Comparison of ENCODE assay signal across 18 mouse cellular contexts in genomic region chr14:61893786-61894185, GRCm38 (mm10).
A peak's percentile ranks its signal among the peaks of the same experiment; 100 is the strongest.
DNase-seq lines count a peak whose midpoint lies in the region; ATAC-seq and TF ChIP-seq lines count a peak whose summit lies in the region.
"Had no signal": no experiment of that assay in that cellular context is flagged by ENCODE, and none has a peak within 500 bp of the region (broad histone marks: within the 10 kb centered on the region; RNA-seq: fewer than 3 reads in every experiment).

No protein-coding gene starts in this region.

- no peak for TF ChIP-seq POLR2A in myocyte (IDR thresholded peaks at IDR 0.05; ENCODE audit: insufficient read length, low read depth)

- H3K9ac ChIP-seq in lung, embryonic 16.5 days (ENCODE audit: low read length) = no peak overlapping the region
- H3K9ac ChIP-seq: embryonic facial prominence, embryonic 12.5 days; forebrain, embryonic 13.5 days; forebrain, embryonic 15.5 days had no signal

- no peak overlapping the region for H3K4me2 ChIP-seq in lung, embryonic 16.5 days (ENCODE audit: low read depth, low read length)
- peak overlapping the region; percentile 24 for H3K4me2 ChIP-seq in myocyte (ENCODE audit: low read depth)
- H3K4me2 ChIP-seq: embryonic facial prominence, embryonic 12.5 days; forebrain, embryonic 13.5 days; forebrain, embryonic 15.5 days had no signal

- H3ac ChIP-seq in myocyte (ENCODE audit: control insufficient read depth, insufficient read length) = no peak overlapping the region

- no peaks in the 10 kb centered on the region for H3K79me2 ChIP-seq in myocyte (ENCODE audit: control insufficient read depth, insufficient read depth)

- no peak for DNase-seq in lung, postnatal 4 days
- DNase-seq in lung, postnatal 25 days (ENCODE audit: low spot score) = peak; percentile 38
- DNase-seq in lung, postnatal 14 days = no peak
- no peak for DNase-seq in cerebellum, postnatal 10 days
- DNase-seq: adrenal gland, adult 2 months; adrenal gland, postnatal 10 days; adrenal gland, postnatal 25 days; cerebellum, adult 11 months; cerebellum, adult 18-20 months; cerebellum, adult 8-10 months; cerebellum, adult 9-11 months; cerebellum, postnatal 25 days had no signal

- H3K9me3 ChIP-seq in lung, embryonic 16.5 days (ENCODE audit: control insufficient read depth, low read length) = no peaks in the 10 kb centered on the region
- H3K9me3 ChIP-seq: embryonic facial prominence, embryonic 10.5 days; embryonic facial prominence, embryonic 12.5 days; forebrain, embryonic 13.5 days; forebrain, embryonic 15.5 days had no signal

- ATAC-seq in lung, embryonic 16.5 days (ENCODE audit: low read depth) = 0 out of 2 replicates have a peak, but pooled peaks have one; percentile 49
- ATAC-seq: forebrain, embryonic 13.5 days; forebrain, embryonic 15.5 days had no signal

- H3K4me1 ChIP-seq in lung, embryonic 16.5 days (replicated peaks; ENCODE audit: control insufficient read depth, insufficient read depth, low read length) = no peaks in the 10 kb centered on the region
- H3K4me1 ChIP-seq: embryonic facial prominence, embryonic 10.5 days; forebrain, embryonic 13.5 days; forebrain, embryonic 15.5 days had no signal

- no peak overlapping the region for H3K27ac ChIP-seq in lung, embryonic 16.5 days (ENCODE audit: low read length)
- H3K27ac ChIP-seq: embryonic facial prominence, embryonic 10.5 days; embryonic facial prominence, embryonic 12.5 days; forebrain, embryonic 13.5 days; forebrain, embryonic 15.5 days had no signal

- H3K36me3 ChIP-seq in lung, embryonic 16.5 days (ENCODE audit: control insufficient read depth, insufficient read depth, low read length) = no peaks in the 10 kb centered on the region
- no peaks in the 10 kb centered on the region for H3K36me3 ChIP-seq in myocyte (ENCODE audit: control insufficient read depth, insufficient read depth)
- H3K36me3 ChIP-seq: embryonic facial prominence, embryonic 10.5 days; embryonic facial prominence, embryonic 12.5 days; forebrain, embryonic 15.5 days had no signal

- 52% methylated on average over 3 of the region's 3 CpGs for WGBS in lung, embryonic 16.5 days

- no peak overlapping the region for H3K4me3 ChIP-seq in lung, embryonic 16.5 days (ENCODE audit: low read length)
- no peak overlapping the region for H3K4me3 ChIP-seq in myocyte
- H3K4me3 ChIP-seq: embryonic facial prominence, embryonic 10.5 days; embryonic facial prominence, embryonic 12.5 days; forebrain, embryonic 13.5 days; forebrain, embryonic 15.5 days had no signal

- H3K27me3 ChIP-seq in lung, embryonic 16.5 days (ENCODE audit: control insufficient read depth, insufficient read depth, low read depth, low read length) = no peaks in the 10 kb centered on the region
- no peaks in the 10 kb centered on the region for H3K27me3 ChIP-seq in myocyte (ENCODE audit: control insufficient read depth, insufficient read depth, insufficient read length)
- H3K27me3 ChIP-seq: embryonic facial prominence, embryonic 12.5 days; forebrain, embryonic 13.5 days; forebrain, embryonic 15.5 days had no signal

TF ChIP-seq in myocyte, 11 proteins besides CTCF, POLR2A, EP300 and RAD21:
- TF ChIP-seq SRF (IDR thresholded peaks at IDR 0.05; ENCODE audit: control insufficient read depth, insufficient read length, low read depth) (no peak), TCF3 (IDR thresholded peaks at IDR 0.05; ENCODE audit: insufficient read length, low read depth) (no peak), USF1 (IDR thresholded peaks at IDR 0.05; ENCODE audit: low read depth) (no peak), REST (IDR thresholded peaks at IDR 0.05; ENCODE audit: insufficient read depth, insufficient read length) (no peak)
